Mouse (Mus musculus): ENCODE measurements at regions not wholly inside any gene's neighbourhood (a gene's known extent, or its start where the extent isn't known, plus 50 kb on each side); places are given as distances from the start of the nearest gene placed in this dataset.

GRCm38 (mm10) chr12:32458386-32458785 is 79.9 kb downstream of the Ccdc71l start:
- Histone ChIP-seq H3K4me1 (ENCODE audit: control insufficient read depth, insufficient read depth, low read length) (no peaks in the 10 kb centered on the region), H3K27ac (ENCODE audit: insufficient read depth, low read length) (no peak overlapping the region), H3K4me3 (ENCODE audit: insufficient read depth, low read length) (no peak overlapping the region)
- TF ChIP-seq CTCF (IDR thresholded peaks at IDR 0.05; ENCODE audit: extremely low read depth, insufficient read depth, low read length) (no peak), POLR2A (IDR thresholded peaks at IDR 0.05; ENCODE audit: extremely low read depth, insufficient read depth, low read length) (no peak)

GRCm38 (mm10) chr12:32460330-32460998 is 82.0 kb downstream of the Ccdc71l start:
- Histone ChIP-seq H3K4me3 (ENCODE audit: insufficient read depth, low read length) (no peak overlapping the region), H3K27ac (ENCODE audit: insufficient read depth, low read length) (no peak overlapping the region), H3K4me1 (ENCODE audit: control insufficient read depth, insufficient read depth, low read length) (no peaks in the 10 kb centered on the region)
- TF ChIP-seq POLR2A (IDR thresholded peaks at IDR 0.05; ENCODE audit: extremely low read depth, insufficient read depth, low read length) (no peak), CTCF (IDR thresholded peaks at IDR 0.05; ENCODE audit: extremely low read depth, insufficient read depth, low read length) (no peak)

GRCm38 (mm10) chr12:32465371-32465770 is 86.9 kb downstream of the Ccdc71l start:
- no peak for TF ChIP-seq POLR2A (IDR thresholded peaks at IDR 0.05; ENCODE audit: extremely low read depth, insufficient read depth, low read length)
- TF ChIP-seq CTCF (IDR thresholded peaks at IDR 0.05; ENCODE audit: extremely low read depth, insufficient read depth, low read length): no peak
- Histone ChIP-seq H3K27ac (ENCODE audit: insufficient read depth, low read length) (no peak overlapping the region), H3K4me3 (ENCODE audit: insufficient read depth, low read length) (no peak overlapping the region), H3K4me1 (ENCODE audit: control insufficient read depth, insufficient read depth, low read length) (no peaks in the 10 kb centered on the region)

DNA sequence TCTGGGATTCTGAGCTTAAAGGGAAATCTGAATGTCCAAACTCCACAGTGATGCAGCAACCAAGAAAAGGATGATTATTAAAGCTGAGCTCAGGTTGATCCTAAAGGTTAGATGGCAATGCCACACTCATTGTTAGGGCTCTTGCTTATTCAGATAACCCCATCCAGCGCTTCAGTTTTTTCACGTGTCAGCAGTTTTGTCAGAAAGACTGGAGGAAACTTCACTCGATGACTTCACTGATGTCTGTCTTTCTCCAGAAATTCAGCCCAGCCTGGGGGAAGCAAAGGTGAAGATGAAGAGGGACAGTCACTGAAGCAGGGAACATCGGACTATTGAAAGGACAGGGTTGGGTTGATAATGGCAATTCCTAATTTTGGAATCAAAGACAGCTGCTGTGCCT is 91.4 kb downstream of the Ccdc71l start:
- Histone ChIP-seq H3K4me3 (ENCODE audit: insufficient read depth, low read length) (no peak overlapping the region), H3K27ac (ENCODE audit: insufficient read depth, low read length) (no peak overlapping the region), H3K4me1 (ENCODE audit: control insufficient read depth, insufficient read depth, low read length) (no peaks in the 10 kb centered on the region)
- no peak for TF ChIP-seq CTCF (IDR thresholded peaks at IDR 0.05; ENCODE audit: extremely low read depth, insufficient read depth, low read length)
- TF ChIP-seq POLR2A (IDR thresholded peaks at IDR 0.05; ENCODE audit: extremely low read depth, insufficient read depth, low read length): no peak

- TF ChIP-seq POLR2A (IDR thresholded peaks at IDR 0.05; ENCODE audit: extremely low read depth, insufficient read depth, low read length) (no peak), CTCF (IDR thresholded peaks at IDR 0.05; ENCODE audit: extremely low read depth, insufficient read depth, low read length) (no peak)
- H3K27ac ChIP-seq (ENCODE audit: insufficient read depth, low read length): no peak overlapping the region
- H3K4me1 ChIP-seq (ENCODE audit: control insufficient read depth, insufficient read depth, low read length): peaks cover 2% of the 10 kb centered on the region
- H3K4me3 ChIP-seq (ENCODE audit: insufficient read depth, low read length): no peak overlapping the region
Observed at GRCm38 (mm10) chr12:32479451-32479850, 100.9 kb downstream of the Ccdc71l start.

GRCm38 (mm10) chr12:32480268-32480667 is 101.8 kb downstream of the Ccdc71l start:
- H3K4me1 ChIP-seq (ENCODE audit: control insufficient read depth, insufficient read depth, low read length): peaks cover 2% of the 10 kb centered on the region
- TF ChIP-seq POLR2A (IDR thresholded peaks at IDR 0.05; ENCODE audit: extremely low read depth, insufficient read depth, low read length): no peak
- TF ChIP-seq CTCF (IDR thresholded peaks at IDR 0.05; ENCODE audit: extremely low read depth, insufficient read depth, low read length): no peak
- H3K27ac ChIP-seq (ENCODE audit: insufficient read depth, low read length): no peak overlapping the region
- no peak overlapping the region for H3K4me3 ChIP-seq (ENCODE audit: insufficient read depth, low read length)

DNA sequence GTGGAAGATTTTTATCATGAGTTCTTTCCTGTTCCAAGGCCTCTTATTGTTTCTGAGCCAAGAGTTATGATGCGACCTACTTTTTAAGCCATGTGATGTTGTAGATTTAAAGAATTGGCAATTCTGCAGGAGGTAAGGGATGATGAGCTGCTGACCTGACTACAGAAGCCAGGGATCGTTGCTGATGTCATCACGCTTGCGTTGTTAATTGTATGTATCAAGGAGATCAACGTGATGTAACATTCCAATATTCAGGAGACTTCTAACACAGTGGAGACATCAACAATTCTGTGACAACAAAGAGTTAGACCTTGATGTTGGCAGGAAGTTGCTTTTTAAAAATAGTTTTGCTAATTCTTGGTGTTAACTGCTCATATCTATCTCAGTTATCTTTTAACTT is 102.5 kb downstream of the Ccdc71l start:
- Histone ChIP-seq H3K4me1 (ENCODE audit: control insufficient read depth, insufficient read depth, low read length) (peaks cover 2% of the 10 kb centered on the region), H3K27ac (ENCODE audit: insufficient read depth, low read length) (no peak overlapping the region), H3K4me3 (ENCODE audit: insufficient read depth, low read length) (no peak overlapping the region)
- TF ChIP-seq CTCF (IDR thresholded peaks at IDR 0.05; ENCODE audit: extremely low read depth, insufficient read depth, low read length): no peak
- no peak for TF ChIP-seq POLR2A (IDR thresholded peaks at IDR 0.05; ENCODE audit: extremely low read depth, insufficient read depth, low read length)

DNA sequence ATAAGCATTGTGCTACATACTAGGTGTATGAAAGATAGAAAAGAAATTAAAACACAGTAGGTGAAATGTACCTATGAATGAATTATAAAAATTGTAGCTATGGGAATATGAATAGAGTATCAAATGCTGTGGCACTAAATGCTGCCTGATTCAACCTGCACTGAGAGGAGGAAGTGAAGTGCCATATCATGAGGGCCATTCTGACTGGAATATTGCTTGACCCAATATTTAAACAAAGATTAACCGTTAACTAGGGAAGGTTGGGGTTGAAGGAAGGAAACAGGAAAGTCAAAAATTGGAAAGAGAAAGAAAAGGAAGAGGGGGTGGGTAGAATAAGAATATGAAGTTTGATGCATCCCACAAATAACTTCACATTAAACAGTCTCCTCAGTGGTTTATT is 103.8 kb downstream of the Ccdc71l start:
- Histone ChIP-seq H3K4me1 (ENCODE audit: control insufficient read depth, insufficient read depth, low read length) (peaks cover 2% of the 10 kb centered on the region), H3K4me3 (ENCODE audit: insufficient read depth, low read length) (no peak overlapping the region), H3K27ac (ENCODE audit: insufficient read depth, low read length) (no peak overlapping the region)
- no peak for TF ChIP-seq POLR2A (IDR thresholded peaks at IDR 0.05; ENCODE audit: extremely low read depth, insufficient read depth, low read length)
- TF ChIP-seq CTCF (IDR thresholded peaks at IDR 0.05; ENCODE audit: extremely low read depth, insufficient read depth, low read length): no peak

GRCm38 (mm10) chr12:32482777-32483176 is 104.3 kb downstream of the Ccdc71l start:
- Histone ChIP-seq H3K27ac (ENCODE audit: insufficient read depth, low read length) (no peak overlapping the region), H3K4me3 (ENCODE audit: insufficient read depth, low read length) (no peak overlapping the region), H3K4me1 (ENCODE audit: control insufficient read depth, insufficient read depth, low read length) (peaks cover 2% of the 10 kb centered on the region)
- TF ChIP-seq POLR2A (IDR thresholded peaks at IDR 0.05; ENCODE audit: extremely low read depth, insufficient read depth, low read length) (no peak), CTCF (IDR thresholded peaks at IDR 0.05; ENCODE audit: extremely low read depth, insufficient read depth, low read length) (no peak)

DNA sequence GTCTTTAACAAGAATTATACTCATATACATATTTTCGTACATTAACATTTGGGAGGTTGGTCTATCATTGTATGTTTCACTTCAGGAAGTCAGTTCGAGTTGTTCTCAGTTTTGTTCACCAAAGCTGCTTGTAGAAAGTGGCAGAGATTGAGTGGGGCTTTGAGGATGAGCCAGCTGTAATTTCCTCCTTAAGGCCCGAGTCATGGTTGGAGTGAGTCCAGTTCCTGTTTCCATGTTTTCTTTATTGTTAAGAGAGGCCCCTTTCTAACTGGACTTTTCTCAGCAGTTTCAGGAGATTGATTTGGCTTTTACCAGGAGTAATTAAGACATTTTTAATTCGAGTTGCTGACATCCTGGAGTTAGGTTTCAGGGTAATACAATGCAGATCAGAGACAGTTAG is 107.7 kb downstream of the Ccdc71l start:
- TF ChIP-seq POLR2A (IDR thresholded peaks at IDR 0.05; ENCODE audit: extremely low read depth, insufficient read depth, low read length) (no peak), CTCF (IDR thresholded peaks at IDR 0.05; ENCODE audit: extremely low read depth, insufficient read depth, low read length) (no peak)
- Histone ChIP-seq H3K4me1 (ENCODE audit: control insufficient read depth, insufficient read depth, low read length) (no peaks in the 10 kb centered on the region), H3K27ac (ENCODE audit: insufficient read depth, low read length) (no peak overlapping the region), H3K4me3 (ENCODE audit: insufficient read depth, low read length) (no peak overlapping the region)
